Mouse (Mus musculus) heart, postnatal 0 days (tissue): Measurements from ENCODE around the gene Sall2. TPM values are rescaled to one million over a fixed set of nuclear protein-coding genes. Genes with fewer than 3 reads are reported as not detected.

Experiments
- ATAC-seq: fragments of 200-750 bp; cut with Nextera tagmentation; 2 replicates; pipeline ENCODE4 v1.8.0; 2017; ENCODE audit warnings: low read depth, moderate number of reproducible peaks, moderate library complexity; ENCODE audit not compliant: insufficient read depth
- DNase-seq: peaks from one replicate; pipeline ENCODE4 v3.0.0-alpha.2; 2016; ENCODE audit warnings: low spot score
- H3K27ac ChIP-seq: fragments of 300-500 bp; sonication (generic); 2 replicates; pipeline ENCODE4 v1.5.1; 2014; ENCODE audit warnings: low read depth, mild to moderate bottlenecking
- H3K27me3 ChIP-seq: fragments of 300-500 bp; sonication (generic); 2 replicates; pipeline ENCODE4 v1.6.1; 2014; ENCODE audit warnings: low read length, mixed read lengths; ENCODE audit not compliant: control insufficient read depth, insufficient read depth
- H3K36me3 ChIP-seq: fragments of 300-500 bp; sonication (generic); replicated peaks from 2 replicates; pipeline ENCODE4 v1.6.1; 2014; ENCODE audit warnings: low read length, mixed read lengths; ENCODE audit not compliant: control insufficient read depth, insufficient read depth
- H3K4me1 ChIP-seq: fragments of 300-500 bp; sonication (generic); 2 replicates; pipeline ENCODE4 v1.6.1; 2014; ENCODE audit warnings: antibody characterized with exemption; ENCODE audit not compliant: control insufficient read depth, insufficient read depth
- H3K4me2 ChIP-seq: fragments of 300-500 bp; sonication (generic); 2 replicates; pipeline ENCODE4 v1.6.1; 2014; ENCODE audit warnings: low read depth, mild to moderate bottlenecking, low read length, moderate library complexity
- H3K4me3 ChIP-seq: fragments of 300-500 bp; sonication (generic); 2 replicates; pipeline ENCODE4 v1.5.1; 2014; ENCODE audit warnings: low read depth, low read length
- H3K9ac ChIP-seq: fragments of 300-500 bp; sonication (generic); replicated peaks from 2 replicates; pipeline ENCODE4 v1.6.1; 2014; ENCODE audit warnings: low read depth, low read length, mixed read lengths
- H3K9me3 ChIP-seq: fragments of 300-500 bp; sonication (generic); replicated peaks from 2 replicates; pipeline ENCODE4 v1.6.1; 2016; ENCODE audit warnings: low read length; ENCODE audit not compliant: control insufficient read depth
- CTCF ChIP-seq: IDR thresholded peaks from 2 replicates; pipeline ENCODE4 v1.5.1; 2016; ENCODE audit warnings: antibody characterized with exemption, control low read depth, low read depth
- EP300 ChIP-seq: IDR thresholded peaks from 2 replicates; pipeline ENCODE4 v1.6.1; 2016; ENCODE audit warnings: antibody characterized with exemption, low read depth
- WGBS: fragments of 180-500 bp; shearing (Covaris S2); extraction: QIAGEN DNeasy Blood & Tissue Kit; methylation state at CpG from one replicate; pipeline ENCODE4 v1.1.7; 2014; 5-methylcytosine and 5-hydroxymethylcytosine counted together
- polyA plus RNA-seq: library from polyadenylated mRNA; unstranded; fragments of >200 nt; fragmentation: Nextera tagmentation; extraction: Ambion mirVana; gene quantifications from 2 replicates; pipeline ENCODE4 v1.2.1, GENCODE M21; 2015
- total RNA-seq: library from RNA; depleted of rRNA; stranded (reverse); fragments of >200 nt; gene quantifications from 2 replicates; pipeline ENCODE4 v1.2.3, GENCODE M21; 2014; ENCODE audit warnings: low replicate concordance

Sall2 gene
- total and polyA plus RNA-seq, 2 experiments from 2014 or later = 2.3 to 4.6 TPM

DNA sequence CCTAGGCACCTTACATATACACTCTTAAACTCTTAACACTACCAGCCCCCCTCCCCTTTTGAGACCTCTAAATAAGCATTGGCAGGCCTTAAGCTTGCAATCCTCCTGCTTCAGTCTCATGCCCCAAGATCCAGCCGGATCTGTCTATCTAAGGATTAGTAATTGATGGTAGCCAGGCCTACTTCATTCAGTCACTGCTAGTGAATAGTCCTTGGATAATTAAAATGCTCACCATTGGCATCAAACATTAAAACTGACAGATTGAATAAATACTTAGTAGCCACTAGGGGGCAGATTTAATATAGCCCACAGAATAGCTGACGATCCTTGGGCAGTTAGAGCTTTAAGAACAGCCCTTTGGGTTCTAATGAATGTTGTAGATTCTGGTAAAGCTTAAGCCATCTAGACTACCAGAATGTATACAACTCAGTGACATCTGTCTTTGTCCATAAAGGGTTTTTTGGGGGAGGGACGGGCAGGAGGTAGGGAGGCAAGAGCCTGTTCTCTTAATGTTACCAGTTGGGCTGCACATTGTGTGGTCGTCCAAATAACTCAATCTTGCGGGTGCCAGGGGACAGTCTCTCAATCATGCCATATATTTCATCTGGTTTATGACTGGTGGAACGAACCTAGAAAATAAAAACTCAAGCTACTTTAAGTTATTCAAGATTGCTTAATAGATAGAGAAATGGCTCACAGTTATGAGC is 32.9 kb downstream of the Sall2 start:
- no peak overlapping the region for H3K9ac ChIP-seq
- no peak for TF ChIP-seq EP300
- TF ChIP-seq CTCF = peak; percentile 59
- no peak overlapping the region for H3K4me3 ChIP-seq
- no peak overlapping the region for H3K27ac ChIP-seq
- no peaks in the 10 kb centered on the region for H3K27me3 ChIP-seq
- ATAC-seq = no peak
- 67% methylated on average over 6 of the region's 6 CpGs for WGBS
- peak; percentile 78 for DNase-seq
- H3K4me2 ChIP-seq = no peak overlapping the region
- peaks cover 85% of the 10 kb centered on the region for H3K36me3 ChIP-seq
- H3K9me3 ChIP-seq = no peaks in the 10 kb centered on the region
- no peaks in the 10 kb centered on the region for H3K4me1 ChIP-seq

DNA sequence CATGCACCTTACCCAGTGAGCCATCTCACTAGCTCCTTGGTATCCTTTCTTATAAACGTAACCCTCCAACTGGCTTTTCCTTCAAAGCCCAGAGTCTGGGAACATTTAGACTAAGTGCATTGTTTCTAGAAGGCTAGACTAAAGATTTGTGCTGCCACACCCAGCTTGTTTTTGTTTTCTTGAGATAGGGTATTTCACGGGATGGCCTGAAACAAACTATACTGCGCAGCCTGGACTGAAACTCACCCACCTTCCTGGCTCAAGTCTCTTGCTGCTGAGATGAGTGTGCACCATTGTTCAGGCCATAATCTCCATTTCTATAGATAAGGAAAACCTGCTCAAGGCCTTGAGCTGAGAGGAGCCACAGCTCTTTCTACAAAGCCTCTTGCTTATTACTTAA is 44.4 kb downstream of the Sall2 start:
- H3K4me1 ChIP-seq = no peaks in the 10 kb centered on the region
- H3K9me3 ChIP-seq = no peaks in the 10 kb centered on the region
- no peaks in the 10 kb centered on the region for H3K27me3 ChIP-seq
- TF ChIP-seq EP300 (no peak), CTCF (no peak)
- DNase-seq (no peak), ATAC-seq (no peak)
- peaks cover 38% of the 10 kb centered on the region for H3K36me3 ChIP-seq
- H3K4me3 ChIP-seq = no peak overlapping the region
- no peak overlapping the region for H3K4me2 ChIP-seq
- H3K9ac ChIP-seq = no peak overlapping the region
- no peak overlapping the region for H3K27ac ChIP-seq
- 85% methylated on average over 3 of the region's 3 CpGs for WGBS

DNA sequence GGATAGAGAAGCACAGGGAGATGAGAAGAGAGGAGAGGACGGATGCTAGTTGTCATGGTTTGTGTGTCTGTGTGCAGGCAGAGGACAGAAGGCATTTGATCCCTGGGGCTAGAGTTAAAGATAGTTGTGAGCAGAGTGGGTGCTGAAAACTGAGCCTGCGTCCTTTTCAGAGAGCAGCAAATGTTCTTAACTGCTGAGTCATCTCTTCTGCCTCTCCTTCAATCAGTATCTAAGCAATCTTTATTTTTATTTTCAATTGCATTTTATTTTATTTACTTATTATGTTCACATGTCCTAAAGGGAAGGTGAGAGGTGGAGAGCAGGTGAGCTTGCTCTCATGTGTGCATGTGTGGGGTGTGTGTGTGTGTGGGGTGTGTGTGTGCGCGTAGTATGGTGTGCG is 44.9 kb downstream of the Sall2 start:
- Histone ChIP-seq H3K27me3 (no peaks in the 10 kb centered on the region), H3K4me2 (no peak overlapping the region), H3K9me3 (no peaks in the 10 kb centered on the region), H3K27ac (no peak overlapping the region), H3K9ac (no peak overlapping the region), H3K4me1 (no peaks in the 10 kb centered on the region), H3K4me3 (no peak overlapping the region), H3K36me3 (peaks cover 35% of the 10 kb centered on the region)
- DNase-seq (no peak), ATAC-seq (no peak)
- TF ChIP-seq EP300 (no peak), CTCF (no peak)
- 91% methylated on average over 5 of the region's 5 CpGs for WGBS

DNA sequence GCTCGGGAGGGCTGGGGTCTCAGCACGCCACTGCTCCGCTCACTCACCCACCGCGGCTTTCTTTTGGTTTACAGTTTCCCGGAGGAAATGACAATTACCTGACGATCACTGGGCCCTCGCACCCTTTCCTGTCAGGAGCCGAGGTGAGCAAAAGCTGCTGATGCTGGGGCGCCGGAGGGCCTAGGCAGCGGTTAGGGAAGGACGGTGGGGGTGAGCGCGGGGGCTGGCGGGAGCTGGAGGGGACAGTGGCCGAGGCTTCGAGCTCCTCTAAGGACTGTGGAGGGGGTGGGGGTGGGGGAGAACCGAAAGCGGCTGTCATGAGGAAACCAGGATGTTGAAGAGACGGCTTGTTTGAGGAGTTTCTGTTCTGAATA is 48.8 kb downstream of the Sall2 start:
- Histone ChIP-seq H3K4me3 (peak overlapping the region; percentile 88), H3K9ac (peak overlapping the region; percentile 86), H3K4me1 (no peaks in the 10 kb centered on the region), H3K4me2 (peak overlapping the region; percentile 69), H3K27me3 (no peaks in the 10 kb centered on the region), H3K9me3 (no peaks in the 10 kb centered on the region), H3K36me3 (peaks cover 9% of the 10 kb centered on the region), H3K27ac (peak overlapping the region; percentile 87)
- 0 out of 2 replicates have a peak, but pooled peaks have one; percentile 18 for ATAC-seq
- no peak for TF ChIP-seq EP300
- TF ChIP-seq CTCF = no peak
- peak; percentile 24 for DNase-seq
- WGBS = 1% methylated on average over 21 of the region's 21 CpGs

DNA sequence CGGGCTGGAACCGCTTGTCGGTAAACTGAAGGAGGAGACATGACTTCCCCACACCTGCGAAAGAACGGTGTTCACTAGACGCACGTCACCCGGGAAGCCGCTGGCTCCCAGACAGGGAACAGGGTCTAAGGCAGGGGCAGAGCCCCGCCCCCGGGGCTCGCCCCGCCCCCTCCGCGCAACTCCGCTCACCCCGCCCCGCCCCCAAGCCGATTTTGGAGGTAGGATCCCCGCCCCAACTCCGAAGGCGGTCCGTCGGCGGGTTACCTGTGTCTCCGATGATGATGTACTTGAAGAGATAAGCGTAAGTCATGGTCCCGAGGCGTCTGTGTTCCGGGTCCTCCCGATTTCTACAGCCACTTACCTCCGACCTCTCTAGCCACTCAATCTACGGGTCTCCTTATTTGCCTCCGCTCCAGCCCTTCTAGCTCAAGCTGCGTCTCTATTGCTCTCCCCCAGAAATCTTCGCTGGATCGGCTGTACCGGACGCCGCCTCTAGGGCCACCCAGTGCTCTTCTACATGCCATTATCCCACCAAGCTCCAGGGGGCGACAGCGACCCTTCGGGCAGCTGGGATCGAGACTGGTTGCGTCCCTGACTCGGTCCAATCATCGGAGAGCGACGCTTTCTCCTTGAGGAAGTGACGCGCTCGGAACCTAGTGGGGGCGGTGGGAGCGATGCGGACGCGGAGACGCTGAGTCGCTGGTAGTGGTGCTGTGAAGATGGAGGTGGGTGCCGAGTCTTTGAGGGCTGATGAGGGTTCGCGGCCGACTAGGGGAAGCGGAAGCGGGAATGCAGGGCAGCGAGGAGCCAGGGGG is 49.4 kb downstream of the Sall2 start, which contains the start of the genes Tox4 and Rab2b:
Gene Tox4, plus strand, starts transcription at position 215 of the 815 bp plus-strand sequence.
Gene Rab2b, minus strand, starts transcription at position 614 of the 815 bp plus-strand sequence.
- Histone ChIP-seq H3K27ac (peak within 1 kb of the TSS; percentile 87), H3K4me2 (peak within 1 kb of the TSS; percentile 69), H3K4me1 (no peaks in the 10 kb centered on the region), H3K4me3 (peak within 1 kb of the TSS; percentile 88), H3K36me3 (peaks cover 15% of the 10 kb centered on the region), H3K9ac (peak within 1 kb of the TSS; percentile 86), H3K27me3 (no peaks in the 10 kb centered on the region), H3K9me3 (no peaks in the 10 kb centered on the region)
- TF ChIP-seq CTCF (peak; percentile 100), EP300 (peak; percentile 51; the same call in 1 of the 2 replicates)
- peak; percentile 95 for ATAC-seq
- under 1% methylated on average over 66 of the region's 66 CpGs for WGBS
- peak; percentile 98 for DNase-seq
